Mouse (Mus musculus) cerebellum, postnatal 4 days (tissue): ENCODE data around the gene Rmnd1.

Source experiments
- DNase-seq, 2 experiments: peaks; one replicate each; pipeline ENCODE4 v3.0.0; 2022; ENCODE audit warnings: low spot score in 2 of 2, mixed read lengths in 1 of 2

Gene Rmnd1

GRCm38 (mm10) chr10:4354371-4355260 is 77.6 kb downstream of the Rmnd1 start:
- DNase-seq: no peak
